Mouse (Mus musculus): ENCODE results near the gene Donson.

DNA sequence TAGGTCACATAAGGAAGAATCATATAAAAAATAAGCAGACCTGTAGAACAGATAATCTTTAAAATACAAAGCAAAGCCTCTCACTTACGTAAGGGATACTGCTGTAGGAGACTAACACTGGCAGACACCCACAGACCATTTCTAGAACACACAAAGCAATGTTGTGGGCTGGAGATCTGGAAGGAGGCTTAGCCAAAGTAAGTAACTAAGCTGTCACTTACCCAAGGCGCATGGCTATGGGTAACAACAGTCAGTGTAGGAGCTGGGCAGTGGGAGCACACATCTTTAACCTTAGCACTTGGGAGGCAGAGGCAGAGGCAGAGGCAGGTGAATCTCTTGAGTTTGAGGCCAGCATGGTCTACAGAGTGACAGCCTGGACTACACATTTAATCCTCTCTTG lies 48.9 kb downstream of the Donson start:
- TF ChIP-seq MAX (IDR thresholded peaks at IDR 0.05; ENCODE audit: low read depth), result no peak
- TF ChIP-seq TCF12 (IDR thresholded peaks at IDR 0.05; ENCODE audit: insufficient read depth, poor library complexity, severe bottlenecking), result no peak
- no peak for TF ChIP-seq USF1 (IDR thresholded peaks at IDR 0.05; ENCODE audit: low read depth)
- no peak for TF ChIP-seq POLR2A (IDR thresholded peaks at IDR 0.05; ENCODE audit: insufficient read length, low read depth)
- no peak for TF ChIP-seq SRF (IDR thresholded peaks at IDR 0.05; ENCODE audit: control insufficient read depth, insufficient read length, low read depth)
